Mouse (Mus musculus) WW6 (cell line): ENCODE measurements around the gene Pde4d.

Experiments used
- DNase-seq: peaks from one replicate; pipeline ENCODE4 v3.0.0-alpha.2; 2013; ENCODE audit warnings: low read depth, low spot score

The Pde4d gene

GRCm38 (mm10) chr13:109024703-109025102 lies 575.0 kb downstream of the Pde4d start:
- DNase-seq: no peak

GRCm38 (mm10) chr13:109047126-109047525 lies 597.4 kb downstream of the Pde4d start:
- DNase-seq: no peak

GRCm38 (mm10) chr13:109052805-109053204 lies 603.1 kb downstream of the Pde4d start:
- DNase-seq: no peak

- no peak for DNase-seq
Observed at GRCm38 (mm10) chr13:109053242-109054018, 603.7 kb downstream of the Pde4d start.

GRCm38 (mm10) chr13:109058045-109058444 lies 608.3 kb downstream of the Pde4d start:
- no peak for DNase-seq

GRCm38 (mm10) chr13:109066581-109067159 lies 616.9 kb downstream of the Pde4d start:
- DNase-seq: no peak

- no peak for DNase-seq
Observed at GRCm38 (mm10) chr13:109068258-109069219, 618.8 kb downstream of the Pde4d start.

- DNase-seq: peak; percentile 13
Observed at GRCm38 (mm10) chr13:109073371-109073770, 623.6 kb downstream of the Pde4d start.

GRCm38 (mm10) chr13:109074078-109074477 lies 624.3 kb downstream of the Pde4d start:
- DNase-seq: no peak

GRCm38 (mm10) chr13:109092654-109093053 lies 642.9 kb downstream of the Pde4d start:
- DNase-seq: no peak

GRCm38 (mm10) chr13:109096654-109097053 lies 646.9 kb downstream of the Pde4d start:
- no peak for DNase-seq

GRCm38 (mm10) chr13:109116004-109116341 lies 666.2 kb downstream of the Pde4d start:
- DNase-seq: peak; percentile 39

GRCm38 (mm10) chr13:109116342-109117201 lies 666.8 kb downstream of the Pde4d start:
- no peak for DNase-seq

- DNase-seq: no peak
Observed at GRCm38 (mm10) chr13:109117210-109117791, 667.6 kb downstream of the Pde4d start.

GRCm38 (mm10) chr13:109118296-109118800 lies 668.6 kb downstream of the Pde4d start:
- no peak for DNase-seq

GRCm38 (mm10) chr13:109121867-109122266 lies 672.1 kb downstream of the Pde4d start:
- no peak for DNase-seq

- no peak for DNase-seq
Observed at GRCm38 (mm10) chr13:109136405-109136804, 686.7 kb downstream of the Pde4d start.

GRCm38 (mm10) chr13:109158703-109159102 lies 709.0 kb downstream of the Pde4d start:
- no peak for DNase-seq

- no peak for DNase-seq
Observed at GRCm38 (mm10) chr13:109168556-109169334, 719.0 kb downstream of the Pde4d start.

GRCm38 (mm10) chr13:109169335-109169606 lies 719.5 kb downstream of the Pde4d start:
- DNase-seq: no peak
